Mouse (Mus musculus) E14TG2a.4 (cell line): ENCODE results near the gene Nrp2.

Experiments
- H3K27me3 ChIP-seq: 2 replicates; pipeline ENCODE4 v1.6.1; 2014; ENCODE audit warnings: low read length, control low read depth; ENCODE audit not compliant: insufficient read depth
- H3K36me3 ChIP-seq: 2 replicates; pipeline ENCODE4 v1.6.1; 2014; ENCODE audit warnings: low read length, control low read depth; ENCODE audit not compliant: insufficient read depth
- H3K4me1 ChIP-seq: replicated peaks from 2 replicates; pipeline ENCODE4 v1.6.1; 2014; ENCODE audit warnings: low read depth, low read length, control low read depth
- H3K4me3 ChIP-seq: replicated peaks from 2 replicates; pipeline ENCODE4 v1.5.1; 2014; ENCODE audit warnings: mild to moderate bottlenecking, low read length
- H3K9me3 ChIP-seq: 2 replicates; pipeline ENCODE4 v1.6.1; 2014; ENCODE audit warnings: low read length, control low read depth
- CTCF ChIP-seq: conservative IDR thresholded peaks from 2 replicates; pipeline ENCODE4 v1.5.1; 2014; ENCODE audit warnings: low read length
- NANOG ChIP-seq: IDR thresholded peaks from 2 replicates; pipeline ENCODE4 v1.6.1; 2014; ENCODE audit warnings: borderline replicate concordance, low read length, mixed read lengths
- POU5F1 ChIP-seq: IDR thresholded peaks from 2 replicates; pipeline ENCODE4 v1.6.1; 2014; ENCODE audit warnings: low read length, borderline replicate concordance

Gene Nrp2

DNA sequence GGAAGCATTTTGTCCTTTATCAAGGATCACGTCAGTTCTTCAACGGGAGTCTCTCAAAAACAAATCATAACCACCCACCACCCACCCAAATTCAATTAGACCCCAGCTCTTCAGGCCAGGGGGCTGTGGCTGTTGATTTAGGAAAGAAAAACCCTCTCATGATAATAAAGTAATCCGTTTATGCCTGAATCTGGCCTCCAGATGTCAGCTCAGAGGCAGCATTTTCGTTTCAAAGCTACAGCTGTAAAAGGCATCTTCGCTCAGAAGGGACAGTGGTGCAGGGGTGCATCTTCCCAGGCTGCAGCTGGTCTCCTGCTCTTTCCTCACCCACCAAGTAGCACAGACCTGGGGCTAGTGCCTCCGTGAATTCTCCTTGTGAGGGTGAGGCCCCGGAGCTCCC, 62.1 kb downstream of the Nrp2 start:
- Histone ChIP-seq H3K9me3 (no peaks in the 10 kb centered on the region), H3K27me3 (no peaks in the 10 kb centered on the region), H3K4me3 (peak overlapping the region; percentile 32; the same call in 1 of the 2 replicates), H3K4me1 (peaks cover 78% of the 10 kb centered on the region), H3K36me3 (peaks cover 21% of the 10 kb centered on the region)
- TF ChIP-seq NANOG (no peak), POU5F1 (no peak), CTCF (no peak)

GRCm38 (mm10) chr1:62766766-62767165, 63.7 kb downstream of the Nrp2 start:
- H3K36me3 ChIP-seq = peaks cover 32% of the 10 kb centered on the region
- H3K4me1 ChIP-seq = peaks cover 84% of the 10 kb centered on the region
- no peaks in the 10 kb centered on the region for H3K9me3 ChIP-seq
- no peaks in the 10 kb centered on the region for H3K27me3 ChIP-seq
- TF ChIP-seq POU5F1 = no peak
- no peak for TF ChIP-seq NANOG
- TF ChIP-seq CTCF = no peak
- H3K4me3 ChIP-seq = peak overlapping the region; percentile 41; the same call in 1 of the 2 replicates

DNA sequence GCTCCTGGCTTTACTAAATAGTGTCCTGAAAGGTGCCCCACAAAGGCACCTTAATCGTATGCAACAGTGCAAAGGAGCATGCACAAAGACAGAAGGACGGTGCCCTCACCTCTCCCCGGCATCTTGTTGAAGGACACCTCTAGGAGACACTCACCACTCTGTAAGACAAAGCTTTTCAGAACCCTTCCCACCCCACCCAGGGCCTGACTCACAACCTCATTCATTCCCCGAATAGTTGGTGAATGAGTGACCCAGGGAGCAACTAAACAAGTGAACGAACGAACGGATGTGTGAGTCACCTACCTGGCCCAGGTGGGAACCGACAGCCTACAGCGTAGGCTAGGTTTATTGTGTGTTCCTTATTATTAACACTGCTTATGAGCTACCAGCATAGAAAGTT, 64.5 kb downstream of the Nrp2 start:
- H3K36me3 ChIP-seq = peaks cover 29% of the 10 kb centered on the region
- no peaks in the 10 kb centered on the region for H3K9me3 ChIP-seq
- peaks cover 90% of the 10 kb centered on the region for H3K4me1 ChIP-seq
- no peaks in the 10 kb centered on the region for H3K27me3 ChIP-seq
- TF ChIP-seq POU5F1 (no peak), NANOG (peak; percentile 66; the same call in 1 of the 2 replicates), CTCF (no peak)
- H3K4me3 ChIP-seq = no peak overlapping the region

DNA sequence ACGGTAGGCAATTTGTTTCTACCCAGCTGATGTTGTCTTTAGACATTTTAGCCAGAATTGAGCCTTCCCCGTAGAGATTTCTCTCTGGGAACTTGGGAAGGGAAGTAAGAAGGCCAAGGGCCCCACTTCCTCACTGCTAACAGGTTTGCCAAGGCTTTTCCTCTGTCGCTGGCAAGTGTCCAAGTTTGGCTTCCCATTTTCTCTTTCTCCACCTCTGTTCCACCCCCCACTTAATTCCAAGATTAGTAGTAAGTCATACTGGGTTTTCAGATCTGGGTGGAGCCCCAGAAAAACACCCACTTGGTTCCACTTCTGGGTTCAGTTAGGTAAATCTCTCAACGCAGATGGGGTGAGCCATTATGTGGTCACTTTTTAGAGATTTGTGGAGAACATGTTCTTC, 67.5 kb downstream of the Nrp2 start:
- H3K36me3 ChIP-seq = peaks cover 32% of the 10 kb centered on the region
- H3K27me3 ChIP-seq = no peaks in the 10 kb centered on the region
- H3K4me3 ChIP-seq = peak overlapping the region; percentile 57
- TF ChIP-seq POU5F1 = no peak
- no peak for TF ChIP-seq NANOG
- no peak for TF ChIP-seq CTCF
- no peaks in the 10 kb centered on the region for H3K9me3 ChIP-seq
- H3K4me1 ChIP-seq = peaks cover 99% of the 10 kb centered on the region

GRCm38 (mm10) chr1:62772391-62772790, 69.3 kb downstream of the Nrp2 start:
- Histone ChIP-seq H3K27me3 (no peaks in the 10 kb centered on the region), H3K4me1 (peaks cover 98% of the 10 kb centered on the region), H3K9me3 (no peaks in the 10 kb centered on the region), H3K36me3 (peaks cover 43% of the 10 kb centered on the region), H3K4me3 (peak overlapping the region; percentile 57)
- TF ChIP-seq CTCF (no peak), POU5F1 (no peak), NANOG (no peak)

- Histone ChIP-seq H3K9me3 (no peaks in the 10 kb centered on the region), H3K4me1 (peaks cover 98% of the 10 kb centered on the region), H3K36me3 (peaks cover 43% of the 10 kb centered on the region), H3K4me3 (peak overlapping the region; percentile 57), H3K27me3 (no peaks in the 10 kb centered on the region)
- TF ChIP-seq CTCF (no peak), NANOG (no peak), POU5F1 (no peak)
Measured at GRCm38 (mm10) chr1:62773105-62773920, 70.2 kb downstream of the Nrp2 start.

DNA sequence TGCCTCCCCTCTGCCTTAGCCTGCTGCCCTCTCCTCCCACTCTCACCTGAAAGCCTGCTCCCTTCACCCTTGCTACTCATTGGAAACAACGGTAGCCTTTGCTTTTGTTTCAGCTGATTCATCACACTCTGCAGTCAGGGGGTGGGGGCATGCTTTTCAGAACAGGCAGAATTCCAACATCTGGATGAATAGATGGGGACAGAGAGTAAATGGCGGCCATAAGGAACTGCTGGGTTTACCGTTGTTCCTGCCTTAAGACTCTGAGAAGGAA, 70.8 kb downstream of the Nrp2 start:
- Histone ChIP-seq H3K36me3 (peaks cover 48% of the 10 kb centered on the region), H3K4me3 (peak overlapping the region; percentile 57), H3K27me3 (no peaks in the 10 kb centered on the region), H3K4me1 (peaks cover 98% of the 10 kb centered on the region), H3K9me3 (no peaks in the 10 kb centered on the region)
- TF ChIP-seq POU5F1 (no peak), NANOG (no peak), CTCF (no peak)

DNA sequence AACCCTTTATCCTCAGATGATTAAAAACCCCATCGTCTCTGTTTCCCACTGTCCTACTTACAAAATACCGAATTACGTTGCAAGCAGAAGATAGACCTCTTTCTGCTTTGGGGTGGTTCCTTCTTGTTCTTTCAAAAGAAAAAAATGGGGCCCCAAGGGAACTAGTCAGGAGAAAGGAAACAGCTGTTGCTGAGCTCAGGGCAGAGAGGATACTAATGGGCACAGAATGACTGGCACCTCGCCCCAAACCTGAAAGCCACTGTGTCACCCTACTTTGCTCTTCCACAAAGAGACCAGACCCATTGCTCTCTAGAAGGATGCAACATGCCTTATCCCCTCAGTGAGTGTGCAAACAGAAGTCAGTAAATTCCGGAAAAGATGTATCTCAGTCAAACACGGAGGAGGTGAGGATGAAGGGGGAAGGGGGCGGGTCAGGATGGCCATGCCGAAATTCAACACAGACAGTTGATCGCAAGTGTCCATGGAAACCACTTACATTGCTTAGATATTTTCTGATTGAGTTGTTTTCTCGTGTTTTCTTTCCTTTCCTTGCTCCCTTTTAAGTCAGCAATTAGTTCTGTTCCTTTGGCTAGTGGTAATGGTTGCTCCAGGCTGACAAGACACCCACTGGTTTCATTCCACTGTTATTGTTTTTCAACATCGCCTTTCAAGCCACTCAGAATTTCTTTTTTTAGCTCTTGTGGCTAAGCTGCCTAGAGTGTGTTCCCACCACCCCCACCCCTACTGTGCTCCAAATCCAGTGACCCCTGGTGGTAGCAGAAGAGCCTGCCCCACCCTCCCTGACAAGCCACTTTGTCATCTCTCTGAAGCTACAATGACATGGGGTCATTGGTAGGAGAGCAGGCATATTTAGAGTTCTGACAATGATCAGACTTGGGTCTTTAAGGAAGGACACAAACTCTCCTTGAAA, 71.5 kb downstream of the Nrp2 start:
- TF ChIP-seq CTCF (peak; percentile 23), POU5F1 (no peak), NANOG (no peak)
- Histone ChIP-seq H3K4me3 (peak overlapping the region; percentile 57), H3K27me3 (no peaks in the 10 kb centered on the region), H3K36me3 (peaks cover 55% of the 10 kb centered on the region), H3K4me1 (peaks cover 98% of the 10 kb centered on the region), H3K9me3 (no peaks in the 10 kb centered on the region)
